Comparison of ENCODE assay signal across 8 mouse cellular contexts in the genomic region with DNA sequence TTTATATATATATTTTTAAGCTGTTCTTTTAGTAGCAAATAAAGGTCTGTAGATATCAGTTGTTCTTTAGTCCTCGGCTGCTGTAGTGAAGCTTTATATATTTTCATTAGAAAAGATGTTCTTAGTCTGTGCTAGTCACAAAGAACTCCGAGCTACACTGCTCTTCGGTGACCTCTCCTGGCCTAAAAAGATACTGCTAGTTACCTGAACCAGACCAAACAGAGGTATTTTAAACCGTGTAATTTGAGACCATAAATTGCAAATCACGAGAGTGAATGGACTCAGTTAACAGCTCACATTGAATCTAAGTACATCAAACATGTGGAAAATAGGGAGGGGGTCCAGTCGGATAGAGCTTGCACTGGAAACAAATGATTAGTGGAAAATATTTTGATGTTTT.
DNase-seq lines count a peak whose midpoint lies in the region; ATAC-seq and TF ChIP-seq lines count a peak whose summit lies in the region.
"Had no signal": no experiment of that assay in that cellular context is flagged by ENCODE, and none has a peak within 500 bp of the region (broad histone marks: within the 10 kb centered on the region; RNA-seq: fewer than 3 reads in every experiment).

No protein-coding gene starts in this region.

- TF ChIP-seq CTCF in lung, postnatal 0 days (IDR thresholded peaks at IDR 0.05), result peak; percentile 56
- no peak for TF ChIP-seq CTCF in lung, adult 2 months (IDR thresholded peaks at IDR 0.05; ENCODE audit: insufficient read depth, low read length)
- TF ChIP-seq CTCF in brain, embryonic 14.5 days (IDR thresholded peaks at IDR 0.05; ENCODE audit: borderline replicate concordance, extremely low read depth, insufficient read depth, insufficient read length), result peak; percentile 60; the same call in 1 of the 2 replicates
- peak; percentile 74 for TF ChIP-seq CTCF in kidney, postnatal 0 days (IDR thresholded peaks at IDR 0.05; ENCODE audit: low read depth)

- H3K27ac ChIP-seq in lung, postnatal 0 days (ENCODE audit: low read length), result no peak overlapping the region
- no peak overlapping the region for H3K27ac ChIP-seq in embryonic facial prominence, embryonic 11.5 days (replicated peaks; ENCODE audit: low read depth, low read length)
- no peak overlapping the region for H3K27ac ChIP-seq in kidney, postnatal 0 days
- H3K27ac ChIP-seq: lung, embryonic 15.5 days had no signal

- H3K9ac ChIP-seq in lung, postnatal 0 days (replicated peaks; ENCODE audit: low read depth), result no peak overlapping the region
- H3K9ac ChIP-seq in embryonic facial prominence, embryonic 11.5 days (replicated peaks; ENCODE audit: low read length), result no peak overlapping the region
- H3K9ac ChIP-seq in kidney, postnatal 0 days (ENCODE audit: low read depth, low read length), result no peak overlapping the region
- H3K9ac ChIP-seq: lung, embryonic 15.5 days had no signal

- TF ChIP-seq EP300 in lung, postnatal 0 days (IDR thresholded peaks at IDR 0.05), result no peak

- H3K9me3 ChIP-seq in lung, postnatal 0 days (ENCODE audit: low read length), result no peaks in the 10 kb centered on the region
- no peaks in the 10 kb centered on the region for H3K9me3 ChIP-seq in embryonic facial prominence, embryonic 11.5 days (replicated peaks; ENCODE audit: control insufficient read depth, low read length)
- H3K9me3 ChIP-seq in kidney, postnatal 0 days (replicated peaks; ENCODE audit: low read length), result no peaks in the 10 kb centered on the region
- H3K9me3 ChIP-seq: lung, embryonic 15.5 days had no signal

- no peak overlapping the region for H3K4me3 ChIP-seq in lung, postnatal 0 days (ENCODE audit: low read depth, low read length)
- H3K4me3 ChIP-seq in lung, adult 2 months (replicated peaks; ENCODE audit: extremely low read depth, low read depth, low read length), result no peak overlapping the region
- H3K4me3 ChIP-seq in embryonic facial prominence, embryonic 11.5 days (ENCODE audit: low read depth, low read length), result no peak overlapping the region
- no peak overlapping the region for H3K4me3 ChIP-seq in kidney, postnatal 0 days (replicated peaks; ENCODE audit: low read depth, low read length)
- H3K4me3 ChIP-seq: lung, embryonic 15.5 days had no signal

- H3K27me3 ChIP-seq in lung, postnatal 0 days (replicated peaks; ENCODE audit: insufficient read depth, low read length), result no peaks in the 10 kb centered on the region
- no peaks in the 10 kb centered on the region for H3K27me3 ChIP-seq in embryonic facial prominence, embryonic 11.5 days (ENCODE audit: control insufficient read depth, insufficient read depth, low read length)
- no peaks in the 10 kb centered on the region for H3K27me3 ChIP-seq in kidney, postnatal 0 days (ENCODE audit: insufficient read depth, low read length)
- H3K27me3 ChIP-seq: lung, embryonic 15.5 days had no signal

- 12% methylated on average over 6 of the region's 6 CpGs for WGBS in lung, postnatal 0 days
- WGBS in lung, adult 2 months, result 9% methylated on average over 6 of the region's 6 CpGs
- 15% methylated on average over 6 of the region's 6 CpGs for WGBS in embryonic facial prominence, embryonic 11.5 days
- WGBS in kidney, postnatal 0 days, result 12% methylated on average over 6 of the region's 6 CpGs

- no peak for ATAC-seq in lung, postnatal 0 days
- peak; percentile 83 for ATAC-seq in embryonic facial prominence, embryonic 11.5 days (replicated peaks; ENCODE audit: insufficient number of reproducible peaks, low FRiP score, low TSS enrichment, low read depth)
- peak; percentile 36; the same call in 1 of the 2 replicates for ATAC-seq in kidney, postnatal 0 days (replicated peaks; ENCODE audit: low FRiP score, low read depth)

- no peaks in the 10 kb centered on the region for H3K4me1 ChIP-seq in lung, postnatal 0 days (ENCODE audit: insufficient read depth, low read depth, low read length)
- H3K4me1 ChIP-seq in lung, adult 2 months (ENCODE audit: control insufficient read depth, insufficient read depth, low read length), result no peaks in the 10 kb centered on the region
- no peaks in the 10 kb centered on the region for H3K4me1 ChIP-seq in embryonic facial prominence, embryonic 11.5 days (ENCODE audit: control insufficient read depth, insufficient read depth, low read length)
- no peaks in the 10 kb centered on the region for H3K4me1 ChIP-seq in kidney, postnatal 0 days (replicated peaks; ENCODE audit: insufficient read depth, low read length)
- H3K4me1 ChIP-seq: lung, embryonic 15.5 days had no signal

- H3K36me3 ChIP-seq in lung, postnatal 0 days (ENCODE audit: insufficient read depth, low read length), result no peaks in the 10 kb centered on the region
- H3K36me3 ChIP-seq in embryonic facial prominence, embryonic 11.5 days (replicated peaks; ENCODE audit: control insufficient read depth, insufficient read depth, low read depth, low read length), result no peaks in the 10 kb centered on the region
- no peaks in the 10 kb centered on the region for H3K36me3 ChIP-seq in kidney, postnatal 0 days (ENCODE audit: insufficient read depth, low read length)
- H3K36me3 ChIP-seq: lung, embryonic 15.5 days had no signal

- H3K4me2 ChIP-seq in lung, postnatal 0 days (replicated peaks; ENCODE audit: low read depth, low read length), result no peak overlapping the region
- H3K4me2 ChIP-seq in embryonic facial prominence, embryonic 11.5 days (ENCODE audit: low read depth, low read length), result no peak overlapping the region
- no peak overlapping the region for H3K4me2 ChIP-seq in kidney, postnatal 0 days (ENCODE audit: low read length)
- H3K4me2 ChIP-seq: lung, embryonic 15.5 days had no signal

- peak; percentile 20 for DNase-seq in lung, postnatal 0 days (ENCODE audit: low spot score)
- no peak for DNase-seq in lung, adult 2 months
- DNase-seq in brain, embryonic 14.5 days (ENCODE audit: low read depth), result peak; percentile 78
- peak; percentile 83 for DNase-seq in embryonic facial prominence, embryonic 11.5 days (ENCODE audit: low spot score)
- DNase-seq in kidney, postnatal 0 days (ENCODE audit: low spot score), result peak; percentile 47
- DNase-seq in naive thymus-derived CD4-positive, alpha-beta T cell, adult 2 months (ENCODE audit: low read depth), result peak; percentile 20
- no peak for DNase-seq in ovary, postnatal 10 days (ENCODE audit: low spot score)

- TF ChIP-seq POLR2A in lung, adult 2 months (IDR thresholded peaks at IDR 0.05; ENCODE audit: borderline replicate concordance, extremely low read depth, low read depth, low read length), result no peak
- TF ChIP-seq POLR2A in brain, embryonic 14.5 days (IDR thresholded peaks at IDR 0.05; ENCODE audit: borderline replicate concordance, extremely low read depth, insufficient read depth, insufficient read length, poor library complexity, severe bottlenecking), result no peak

Comparison
In these comparisons a context has a peak if more than half of its experiments do, and no peak if none do; other contexts are left out.
1. DNase-seq: peak in lung, postnatal 0 days (single experiment), brain, embryonic 14.5 days (single experiment), embryonic facial prominence, embryonic 11.5 days (single experiment), kidney, postnatal 0 days (single experiment) and naive thymus-derived CD4-positive, alpha-beta T cell, adult 2 months (single experiment); none in lung, adult 2 months (single experiment) and ovary, postnatal 10 days (single experiment).